Mouse (Mus musculus) T-helper 17 cell (primary cell): Measurements from ENCODE around the gene Vmn1r80.
"Not testable (repeated sequence)": the region's sequence is repeated elsewhere in the genome, so short reads cannot be mapped to it uniquely, and the experiment has no call there.

Source experiments
- in situ Hi-C, 2 experiments: fragments of 300-600 bp; cut with MboI, MseI; formaldehyde crosslinking; loops; 1 replicate in 1 of 2; 2 replicates in 1 of 2; pipeline ENCODE4 v1.15.1; 2025; ENCODE audit warnings: high pct_unique_total_duplicates in 2 of 2

The Vmn1r80 gene

GRCm38 (mm10) chr7:12188986-12189385, at the start of gene Vmn1r80:
Gene Vmn1r80 (plus strand): TSS chr7:12189286.
- in situ Hi-C loops = no loop called here

GRCm38 (mm10) chr7:12149957-12150356, 39.1 kb upstream of the Vmn1r80 start, which contains the start of gene Vmn1r78:
Gene Vmn1r78 (plus strand): TSS chr7:12150257.
- in situ Hi-C loops = loop anchor here in 1 of 2 experiments (25.0 kb wide), 1 partner anchor 113 kb away; the partner anchor contains the start of gene Vmn1r77

- in situ Hi-C loops = not testable (repeated sequence)
Measured at GRCm38 (mm10) chr7:12156463-12156862, 32.6 kb upstream of the Vmn1r80 start.

- in situ Hi-C loops = not testable (repeated sequence)
Measured at GRCm38 (mm10) chr7:12170979-12171378, 18.1 kb upstream of the Vmn1r80 start, which contains the start of gene Vmn1r79. Gene Vmn1r79 (plus strand): TSS chr7:12171279.

GRCm38 (mm10) chr7:12172926-12173325, 16.2 kb upstream of the Vmn1r80 start:
- in situ Hi-C loops = not testable (repeated sequence)

GRCm38 (mm10) chr7:12204141-12204540, 15.1 kb downstream of the Vmn1r80 start:
- in situ Hi-C loops = no loop called here
